Mouse (Mus musculus): Measurements from ENCODE around the gene Kpna1.
"Not testable (repeated sequence)": the region's sequence is repeated elsewhere in the genome, so short reads cannot be mapped to it uniquely, and the experiment has no call there.

- not testable (repeated sequence) for TF ChIP-seq CTCF (IDR thresholded peaks at IDR 0.05; ENCODE audit: borderline replicate concordance, insufficient read depth, low read depth, low read length); POLR2A (IDR thresholded peaks at IDR 0.05; ENCODE audit: borderline replicate concordance, insufficient read depth, low read length)
These were observed at the start of gene Kpna1 for GRCm38 (mm10) chr16:35978450-35978849.

All from cerebellum, adult 2 months (tissue).